Mouse (Mus musculus) stomach, postnatal 0 days (tissue): ENCODE measurements around the gene Dnah12. TPM values are rescaled to one million over a fixed set of nuclear protein-coding genes. Genes with fewer than 3 reads are reported as not detected.

ENCODE experiments used
- ATAC-seq: fragments of 200-750 bp; cut with Nextera tagmentation; 2 replicates; pipeline ENCODE4 v1.8.0; 2017; ENCODE audit not compliant: low FRiP score, low TSS enrichment
- DNase-seq: peaks from one replicate; pipeline ENCODE4 v3.0.0-alpha.2; 2016; ENCODE audit warnings: low spot score
- H3K27ac ChIP-seq: fragments of 300-500 bp; sonication (generic); replicated peaks from 2 replicates; pipeline ENCODE4 v1.5.1; 2014; ENCODE audit warnings: mild to moderate bottlenecking, control low read depth
- H3K27me3 ChIP-seq: fragments of 300-500 bp; sonication (generic); 2 replicates; pipeline ENCODE4 v1.6.1; 2014; ENCODE audit warnings: low read length; ENCODE audit not compliant: control insufficient read depth, insufficient read depth
- H3K36me3 ChIP-seq: fragments of 300-500 bp; sonication (generic); 2 replicates; pipeline ENCODE4 v1.6.1; 2014; ENCODE audit warnings: low read length, mixed read lengths; ENCODE audit not compliant: control insufficient read depth, insufficient read depth
- H3K4me1 ChIP-seq: fragments of 300-500 bp; sonication (generic); replicated peaks from 2 replicates; pipeline ENCODE4 v1.6.1; 2014; ENCODE audit warnings: antibody characterized with exemption; ENCODE audit not compliant: control insufficient read depth, insufficient read depth
- H3K4me2 ChIP-seq: fragments of 300-500 bp; sonication (generic); replicated peaks from 2 replicates; pipeline ENCODE4 v1.6.1; 2014; ENCODE audit warnings: low read depth, mild to moderate bottlenecking, control low read depth, moderate library complexity
- H3K4me3 ChIP-seq: fragments of 300-500 bp; sonication (generic); 2 replicates; pipeline ENCODE4 v1.5.1; 2014; ENCODE audit warnings: low read depth, low read length, control low read depth
- H3K9ac ChIP-seq: fragments of 300-500 bp; sonication (generic); 2 replicates; pipeline ENCODE4 v1.6.1; 2014; ENCODE audit warnings: mild to moderate bottlenecking, low read length, control low read depth, mixed read lengths
- H3K9me3 ChIP-seq: fragments of 300-500 bp; sonication (generic); 2 replicates; pipeline ENCODE4 v1.6.1; 2016; ENCODE audit warnings: low read length; ENCODE audit not compliant: control insufficient read depth
- CTCF ChIP-seq: IDR thresholded peaks from 2 replicates; pipeline ENCODE4 v1.5.1; 2016; ENCODE audit warnings: antibody characterized with exemption, low read depth, mild to moderate bottlenecking, moderate library complexity
- EP300 ChIP-seq: optimal IDR thresholded peaks from 2 replicates; pipeline ENCODE3; 2016; ENCODE audit warnings: antibody characterized with exemption
- WGBS: fragments of 180-500 bp; shearing (Covaris S2); extraction: QIAGEN DNeasy Blood & Tissue Kit; methylation state at CpG from one replicate; pipeline ENCODE4 v1.1.7; 2014; 5-methylcytosine and 5-hydroxymethylcytosine counted together
- polyA plus RNA-seq: library from polyadenylated mRNA; unstranded; fragments of >200 nt; fragmentation: Nextera tagmentation; extraction: Ambion mirVana; gene quantifications from 2 replicates; pipeline ENCODE4 v1.2.1, GENCODE M21; 2015

Dnah12 gene
- polyA plus RNA-seq, 1 experiment from 2014 or later, result 0.02 TPM

- no peak overlapping the region for H3K9ac ChIP-seq
- TF ChIP-seq CTCF, result no peak
- TF ChIP-seq EP300, result no peak
- 36% methylated on average over 2 of the region's 2 CpGs for WGBS
- H3K4me1 ChIP-seq, result no peaks in the 10 kb centered on the region
- DNase-seq (no peak), ATAC-seq (no peak)
- no peak overlapping the region for H3K27ac ChIP-seq
- H3K36me3 ChIP-seq, result no peaks in the 10 kb centered on the region
- H3K9me3 ChIP-seq, result no peaks in the 10 kb centered on the region
- H3K4me3 ChIP-seq, result no peak overlapping the region
- H3K4me2 ChIP-seq, result no peak overlapping the region
- no peaks in the 10 kb centered on the region for H3K27me3 ChIP-seq
Measured at GRCm38 (mm10) chr14:26858364-26858763, 165.3 kb downstream of the Dnah12 start.

- Histone ChIP-seq H3K4me3 (no peak overlapping the region), H3K9ac (no peak overlapping the region), H3K36me3 (no peaks in the 10 kb centered on the region), H3K4me1 (no peaks in the 10 kb centered on the region), H3K4me2 (no peak overlapping the region), H3K9me3 (no peaks in the 10 kb centered on the region), H3K27me3 (no peaks in the 10 kb centered on the region), H3K27ac (no peak overlapping the region)
- DNase-seq, result no peak
- WGBS, result 82% methylated on average over 3 of the region's 3 CpGs
- ATAC-seq, result no peak
- no peak for TF ChIP-seq CTCF
- TF ChIP-seq EP300, result no peak
Measured at GRCm38 (mm10) chr14:26859024-26859423, 165.9 kb downstream of the Dnah12 start.

GRCm38 (mm10) chr14:26867356-26867755 is 174.3 kb downstream of the Dnah12 start:
- no peak overlapping the region for H3K4me3 ChIP-seq
- H3K9me3 ChIP-seq, result no peaks in the 10 kb centered on the region
- H3K27ac ChIP-seq, result no peak overlapping the region
- TF ChIP-seq CTCF, result peak; percentile 44
- TF ChIP-seq EP300, result no peak
- H3K36me3 ChIP-seq, result no peaks in the 10 kb centered on the region
- H3K4me1 ChIP-seq, result no peaks in the 10 kb centered on the region
- WGBS, result 60% methylated on average over 9 of the region's 9 CpGs
- H3K9ac ChIP-seq, result no peak overlapping the region
- ATAC-seq, result no peak
- H3K27me3 ChIP-seq, result no peaks in the 10 kb centered on the region
- DNase-seq, result no peak
- no peak overlapping the region for H3K4me2 ChIP-seq

GRCm38 (mm10) chr14:26868299-26868698 is 175.2 kb downstream of the Dnah12 start:
- ATAC-seq, result no peak
- WGBS, result 86% methylated on average over 5 of the region's 5 CpGs

DNA sequence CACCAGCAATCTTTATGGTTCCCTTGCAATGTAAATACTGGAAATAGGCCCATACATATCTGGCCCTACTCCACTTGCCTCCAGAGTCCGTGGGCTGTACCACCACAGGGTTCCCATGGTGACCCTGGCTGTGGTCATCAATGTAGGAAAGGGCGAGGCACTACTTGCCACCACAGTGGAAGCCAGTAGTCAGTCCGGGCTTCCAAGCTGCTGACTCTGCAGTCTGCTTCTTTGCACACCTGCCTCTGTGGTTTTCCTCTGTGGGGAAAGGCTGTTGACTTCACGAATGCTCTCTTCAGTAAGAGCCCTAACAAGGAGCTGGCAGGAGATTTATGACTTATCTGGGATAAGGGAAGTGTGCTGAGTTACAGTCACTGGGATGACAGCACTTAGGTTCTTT is 185.7 kb downstream of the Dnah12 start:
- no peaks in the 10 kb centered on the region for H3K36me3 ChIP-seq
- DNase-seq (no peak), ATAC-seq (no peak)
- 55% methylated on average over 4 of the region's 4 CpGs for WGBS
- H3K27me3 ChIP-seq, result no peaks in the 10 kb centered on the region
- TF ChIP-seq CTCF (no peak), EP300 (no peak)
- H3K4me3 ChIP-seq, result no peak overlapping the region
- H3K27ac ChIP-seq, result no peak overlapping the region
- no peaks in the 10 kb centered on the region for H3K4me1 ChIP-seq
- H3K4me2 ChIP-seq, result no peak overlapping the region
- no peak overlapping the region for H3K9ac ChIP-seq
- no peaks in the 10 kb centered on the region for H3K9me3 ChIP-seq

More at GRCm38 (mm10) chr14:26868299-26868698, 175.2 kb downstream of the Dnah12 start:
- Histone ChIP-seq H3K27ac (no peak overlapping the region), H3K9ac (no peak overlapping the region), H3K4me3 (no peak overlapping the region), H3K4me2 (no peak overlapping the region), H3K27me3 (no peaks in the 10 kb centered on the region), H3K4me1 (no peaks in the 10 kb centered on the region), H3K9me3 (no peaks in the 10 kb centered on the region), H3K36me3 (no peaks in the 10 kb centered on the region)
- DNase-seq, result no peak
- TF ChIP-seq EP300 (no peak), CTCF (no peak)

DNA sequence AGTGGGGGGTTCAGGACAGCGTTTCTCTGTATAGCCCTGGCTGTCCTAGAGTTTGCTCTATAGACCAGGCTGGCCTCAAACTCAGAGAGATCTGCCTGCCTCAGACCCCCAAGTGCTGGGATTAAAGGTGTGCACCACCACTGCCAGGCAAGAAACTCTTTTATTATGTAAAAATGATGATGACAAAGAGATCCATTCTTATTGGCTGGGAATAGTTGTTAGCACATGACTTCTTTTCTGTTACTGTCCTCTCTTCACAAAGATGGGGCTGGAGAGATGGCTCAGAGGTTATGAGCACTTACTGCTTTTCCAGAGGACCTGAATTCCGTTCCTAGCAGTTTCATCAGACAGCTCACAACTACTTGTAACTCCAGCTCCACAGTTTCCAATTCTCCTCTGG is 186.9 kb downstream of the Dnah12 start:
- no peak for ATAC-seq
- 74% methylated on average over 2 of the region's 2 CpGs for WGBS

More for the DNA sequence above, 186.9 kb downstream of the Dnah12 start:
- Histone ChIP-seq H3K27me3 (no peaks in the 10 kb centered on the region), H3K4me3 (no peak overlapping the region), H3K9ac (no peak overlapping the region), H3K4me2 (no peak overlapping the region), H3K27ac (no peak overlapping the region), H3K4me1 (no peaks in the 10 kb centered on the region), H3K36me3 (no peaks in the 10 kb centered on the region), H3K9me3 (no peaks in the 10 kb centered on the region)
- TF ChIP-seq EP300, result no peak
- TF ChIP-seq CTCF, result no peak
- no peak for DNase-seq
